ENCODE assay signal across 28 mouse cellular contexts in genomic region chr9:50181360-50181759, GRCm38 (mm10).
DNase-seq lines count a peak whose midpoint lies in the region; ATAC-seq and TF ChIP-seq lines count a peak whose summit lies in the region.
"Had no signal": no experiment of that assay in that cellular context is flagged by ENCODE, and none has a peak within 500 bp of the region (broad histone marks: within the 10 kb centered on the region; RNA-seq: fewer than 3 reads in every experiment).

No protein-coding gene starts in this region.

- ATAC-seq in forebrain, embryonic 14.5 days = no peak
- ATAC-seq in forebrain, embryonic 12.5 days (ENCODE audit: low FRiP score) = no peak
- no peak for ATAC-seq in limb, embryonic 14.5 days (ENCODE audit: low FRiP score, low read depth)
- ATAC-seq in lung, embryonic 16.5 days (ENCODE audit: low read depth) = peak; percentile 34; the same call in 1 of the 2 replicates
- no peak for ATAC-seq in intestine, embryonic 15.5 days
- ATAC-seq: forebrain, embryonic 15.5 days; Patski had no signal

- H3K4me1 ChIP-seq in forebrain, embryonic 14.5 days (ENCODE audit: control insufficient read depth, insufficient read depth, low read length) = no peaks in the 10 kb centered on the region
- no peaks in the 10 kb centered on the region for H3K4me1 ChIP-seq in forebrain, embryonic 12.5 days
- H3K4me1 ChIP-seq in limb, embryonic 14.5 days (ENCODE audit: control insufficient read depth, insufficient read depth, low read length) = no peaks in the 10 kb centered on the region
- H3K4me1 ChIP-seq in limb, embryonic 10.5 days = no peaks in the 10 kb centered on the region
- no peaks in the 10 kb centered on the region; the same call in 1 of the 2 replicates for H3K4me1 ChIP-seq in lung, embryonic 16.5 days (replicated peaks; ENCODE audit: control insufficient read depth, insufficient read depth, low read length)
- 0 out of 2 replicates have a peak, but pooled peaks cover 4% of the 10 kb centered on the region for H3K4me1 ChIP-seq in intestine, embryonic 15.5 days (replicated peaks)
- H3K4me1 ChIP-seq: forebrain, embryonic 10.5 days; forebrain, embryonic 15.5 days; heart, embryonic 10.5 days; heart, embryonic 13.5 days; hindbrain, embryonic 12.5 days; hindbrain, embryonic 15.5 days had no signal

- H3K36me3 ChIP-seq in forebrain, embryonic 14.5 days (ENCODE audit: control insufficient read depth, insufficient read depth, low read length) = no peaks in the 10 kb centered on the region
- H3K36me3 ChIP-seq in forebrain, embryonic 12.5 days (replicated peaks) = no peaks in the 10 kb centered on the region
- no peaks in the 10 kb centered on the region for H3K36me3 ChIP-seq in limb, embryonic 14.5 days (ENCODE audit: control insufficient read depth, insufficient read depth, low read length)
- H3K36me3 ChIP-seq in limb, embryonic 10.5 days = no peaks in the 10 kb centered on the region
- no peaks in the 10 kb centered on the region for H3K36me3 ChIP-seq in lung, embryonic 16.5 days (ENCODE audit: control insufficient read depth, insufficient read depth, low read length)
- H3K36me3 ChIP-seq in intestine, embryonic 15.5 days = no peaks in the 10 kb centered on the region
- H3K36me3 ChIP-seq: embryonic facial prominence, embryonic 13.5 days; forebrain, embryonic 10.5 days; forebrain, embryonic 15.5 days; G1E; heart, embryonic 10.5 days; heart, embryonic 13.5 days; hindbrain, embryonic 12.5 days; hindbrain, embryonic 15.5 days had no signal

- WGBS in forebrain, embryonic 14.5 days = 70% methylated on average over 2 of the region's 2 CpGs
- 77% methylated on average over 2 of the region's 2 CpGs for WGBS in forebrain, embryonic 12.5 days
- WGBS in limb, embryonic 14.5 days = 42% methylated on average over 2 of the region's 2 CpGs
- WGBS in limb, embryonic 10.5 days = 69% methylated on average over 2 of the region's 2 CpGs
- 49% methylated on average over 2 of the region's 2 CpGs for WGBS in lung, embryonic 16.5 days
- WGBS in intestine, embryonic 15.5 days = 56% methylated on average over 2 of the region's 2 CpGs

- TF ChIP-seq POLR2A in limb, embryonic 14.5 days (IDR thresholded peaks at IDR 0.05; ENCODE audit: borderline replicate concordance, extremely low read depth, insufficient read depth, insufficient read length) = no peak

- DNase-seq in forebrain, embryonic 14.5 days (ENCODE audit: low spot score) = peak; percentile 30
- peak; percentile 31 for DNase-seq in limb, embryonic 14.5 days (ENCODE audit: low spot score)
- DNase-seq in limb, embryonic 10.5 days (ENCODE audit: low spot score) = no peak
- DNase-seq in lung, postnatal 10 days = no peak
- no peak for DNase-seq in right cerebral cortex, postnatal 36 days (ENCODE audit: low spot score in 2 of 2)
- DNase-seq: adrenal gland, postnatal 10 days; adrenal gland, postnatal 36 days; B cell, adult 2 months; cerebellum, adult 11 months; cerebellum, adult 2 months; cerebellum, adult 9-11 months; cerebellum, postnatal 25 days; gastrocnemius, postnatal 25 days; heart, adult 2 months; heart, postnatal 14 days had no signal

- no peak overlapping the region for H3K4me2 ChIP-seq in forebrain, embryonic 14.5 days (ENCODE audit: low read length)
- H3K4me2 ChIP-seq in forebrain, embryonic 12.5 days = no peak overlapping the region
- no peak overlapping the region for H3K4me2 ChIP-seq in limb, embryonic 14.5 days (replicated peaks; ENCODE audit: low read depth, low read length, severe bottlenecking)
- no peak overlapping the region for H3K4me2 ChIP-seq in lung, embryonic 16.5 days (ENCODE audit: low read depth, low read length)
- no peak overlapping the region for H3K4me2 ChIP-seq in intestine, embryonic 15.5 days (replicated peaks)
- H3K4me2 ChIP-seq: embryonic facial prominence, embryonic 13.5 days; forebrain, embryonic 15.5 days; heart, embryonic 13.5 days; hindbrain, embryonic 12.5 days; hindbrain, embryonic 15.5 days had no signal

- H3K4me3 ChIP-seq in forebrain, embryonic 14.5 days (ENCODE audit: low read depth, low read length) = no peak overlapping the region
- H3K4me3 ChIP-seq in forebrain, embryonic 12.5 days (replicated peaks) = no peak overlapping the region
- H3K4me3 ChIP-seq in limb, embryonic 14.5 days (replicated peaks; ENCODE audit: low read length) = no peak overlapping the region
- H3K4me3 ChIP-seq in limb, embryonic 10.5 days = no peak overlapping the region
- H3K4me3 ChIP-seq in lung, embryonic 16.5 days (ENCODE audit: low read length) = no peak overlapping the region
- H3K4me3 ChIP-seq in intestine, embryonic 15.5 days (replicated peaks) = no peak overlapping the region
- H3K4me3 ChIP-seq: embryonic facial prominence, embryonic 13.5 days; forebrain, embryonic 10.5 days; forebrain, embryonic 15.5 days; heart, adult 2 months; heart, embryonic 10.5 days; heart, embryonic 13.5 days; hindbrain, embryonic 12.5 days; hindbrain, embryonic 15.5 days had no signal

- H3K9me3 ChIP-seq in forebrain, embryonic 14.5 days (replicated peaks; ENCODE audit: control insufficient read depth, low read length) = no peaks in the 10 kb centered on the region
- H3K9me3 ChIP-seq in forebrain, embryonic 12.5 days = no peaks in the 10 kb centered on the region
- H3K9me3 ChIP-seq in limb, embryonic 14.5 days (ENCODE audit: control insufficient read depth, low read length) = no peaks in the 10 kb centered on the region
- H3K9me3 ChIP-seq in limb, embryonic 10.5 days (replicated peaks) = no peaks in the 10 kb centered on the region
- H3K9me3 ChIP-seq in lung, embryonic 16.5 days (ENCODE audit: control insufficient read depth, low read length) = no peaks in the 10 kb centered on the region
- H3K9me3 ChIP-seq in intestine, embryonic 15.5 days = no peaks in the 10 kb centered on the region
- H3K9me3 ChIP-seq: embryonic facial prominence, embryonic 13.5 days; forebrain, embryonic 10.5 days; forebrain, embryonic 15.5 days; heart, embryonic 10.5 days; heart, embryonic 13.5 days; hindbrain, embryonic 12.5 days had no signal

- no peak overlapping the region for H3K9ac ChIP-seq in forebrain, embryonic 14.5 days (ENCODE audit: low read length)
- no peak overlapping the region for H3K9ac ChIP-seq in forebrain, embryonic 12.5 days
- no peak overlapping the region for H3K9ac ChIP-seq in limb, embryonic 14.5 days (ENCODE audit: low read depth, low read length, severe bottlenecking)
- H3K9ac ChIP-seq in lung, embryonic 16.5 days (ENCODE audit: low read length) = no peak overlapping the region
- H3K9ac ChIP-seq in intestine, embryonic 15.5 days = no peak overlapping the region
- H3K9ac ChIP-seq: embryonic facial prominence, embryonic 13.5 days; forebrain, embryonic 15.5 days; heart, embryonic 13.5 days; hindbrain, embryonic 12.5 days; hindbrain, embryonic 15.5 days had no signal

- H3K27me3 ChIP-seq in forebrain, embryonic 14.5 days (replicated peaks; ENCODE audit: control insufficient read depth, insufficient read depth, low read length) = no peaks in the 10 kb centered on the region
- H3K27me3 ChIP-seq in forebrain, embryonic 12.5 days = no peaks in the 10 kb centered on the region
- H3K27me3 ChIP-seq in limb, embryonic 14.5 days (ENCODE audit: control insufficient read depth, insufficient read depth, low read length) = no peaks in the 10 kb centered on the region
- no peaks in the 10 kb centered on the region for H3K27me3 ChIP-seq in limb, embryonic 10.5 days (ENCODE audit: low read depth, poor library complexity, severe bottlenecking)
- H3K27me3 ChIP-seq in lung, embryonic 16.5 days (ENCODE audit: control insufficient read depth, insufficient read depth, low read depth, low read length) = no peaks in the 10 kb centered on the region; the same call in 1 of the 2 replicates
- no peaks in the 10 kb centered on the region for H3K27me3 ChIP-seq in intestine, embryonic 15.5 days (replicated peaks)
- H3K27me3 ChIP-seq: CH12.LX; forebrain, embryonic 15.5 days; heart, embryonic 13.5 days; hindbrain, embryonic 12.5 days; hindbrain, embryonic 15.5 days; Patski had no signal

- H3K27ac ChIP-seq in forebrain, embryonic 14.5 days (ENCODE audit: low read depth, low read length) = no peak overlapping the region
- H3K27ac ChIP-seq in forebrain, embryonic 12.5 days = no peak overlapping the region
- H3K27ac ChIP-seq in limb, embryonic 14.5 days (replicated peaks; ENCODE audit: low read depth, low read length) = no peak overlapping the region
- H3K27ac ChIP-seq in limb, embryonic 10.5 days = no peak overlapping the region
- H3K27ac ChIP-seq in lung, embryonic 16.5 days (ENCODE audit: low read length) = no peak overlapping the region
- 0 out of 2 replicates have a peak overlapping the region, but pooled peaks have one; percentile 22 for H3K27ac ChIP-seq in intestine, embryonic 15.5 days
- H3K27ac ChIP-seq: embryonic facial prominence, embryonic 13.5 days; forebrain, embryonic 10.5 days; forebrain, embryonic 15.5 days; heart, adult 2 months; heart, embryonic 10.5 days; heart, embryonic 13.5 days; hindbrain, embryonic 12.5 days; hindbrain, embryonic 15.5 days had no signal

Comparison
In these comparisons a context has a peak if more than half of its experiments do, and no peak if none do; other contexts are left out.
1. DNase-seq: peak in forebrain, embryonic 14.5 days (single experiment) and limb, embryonic 14.5 days (single experiment); none in limb, embryonic 10.5 days (single experiment), lung, postnatal 10 days (single experiment) and right cerebral cortex, postnatal 36 days (0 of 2).